Mouse (Mus musculus) lung, postnatal 4 days (tissue): ENCODE data around the gene Gm21866.
"Not testable (repeated sequence)": the region's sequence is repeated elsewhere in the genome, so short reads cannot be mapped to it uniquely, and the experiment has no call there.

Experiments
- DNase-seq, 2 experiments: peaks; one replicate each; pipeline ENCODE4 v3.0.0; 2021

Gm21866 gene

DNA sequence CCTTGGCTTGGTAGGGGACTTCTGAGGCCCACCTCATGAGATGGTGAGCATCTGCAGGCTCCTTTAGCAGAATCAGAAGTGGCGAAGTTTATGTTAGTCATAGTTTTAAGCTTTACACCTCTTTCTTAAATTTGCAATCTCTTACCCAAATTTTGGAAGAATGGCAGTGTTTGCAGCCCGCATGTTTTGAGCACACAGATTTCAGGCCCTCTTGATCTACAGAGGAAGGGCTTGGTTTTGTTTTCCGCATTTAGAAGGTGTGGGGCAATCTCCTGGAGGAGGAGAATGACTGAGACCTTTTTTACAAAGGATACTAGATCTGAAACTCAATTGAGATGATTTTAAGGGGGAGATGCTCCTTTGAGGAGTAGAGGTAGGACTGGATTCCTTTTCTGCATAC lies at the start of gene Gm21866:
Gm21866 (minus strand) TSS at position 101 of the 400 bp plus-strand sequence.
- DNase-seq = not testable (repeated sequence)

DNA sequence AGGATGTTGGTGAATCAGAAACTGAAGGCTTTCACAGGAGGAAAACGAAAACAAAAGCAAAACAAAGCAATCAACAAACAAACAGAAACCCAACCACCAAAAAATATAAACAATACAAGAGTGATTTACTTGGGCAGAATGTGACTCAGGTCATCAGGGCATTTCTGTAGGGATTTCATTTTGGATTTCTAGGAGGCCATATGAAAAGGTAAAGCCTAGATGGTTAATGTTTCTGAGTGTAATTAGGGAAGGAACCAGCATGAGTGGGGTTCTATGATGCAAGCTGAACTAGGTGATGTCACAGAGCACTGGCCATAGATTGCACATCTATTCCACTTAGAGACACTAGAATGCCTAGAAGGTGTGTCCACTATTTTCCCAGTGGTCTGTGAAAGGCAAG lies 28.3 kb upstream of the Gm21866 start, which contains the start of gene Gm20773:
Gm20773 (plus strand) TSS at position 301 of the 400 bp plus-strand sequence.
- not testable (repeated sequence) for DNase-seq
